Mouse (Mus musculus) Patski (cell line): ENCODE data around the gene Pik3cb. TPM values are rescaled to one million over a fixed set of nuclear protein-coding genes. Genes with fewer than 3 reads are reported as not detected.

Source experiments
- ATAC-seq: fragments of 100-300 bp; one replicate; pipeline ENCODE4 v1.8.0; 2021
- CTCF ChIA-PET: fragments of 350-600 bp; sonication (Branson Sonifier 250); formaldehyde crosslinking; loops from one replicate; lab custom pipeline; 2022; ENCODE audit warnings: inconsistent platforms; lab: Charles Lee
- POLR2A ChIA-PET: fragments of 350-600 bp; sonication (Branson Sonifier 250); formaldehyde crosslinking; loops from one replicate; lab custom pipeline; 2022; ENCODE audit warnings: antibody characterized with exemption, inconsistent platforms; lab: Charles Lee
- DNase-seq: peaks from one replicate; pipeline ENCODE4 v3.0.0-alpha.2; 2011; ENCODE audit warnings: low read depth, low spot score
- H3K27me3 ChIP-seq: fragments of 371-371 bp; one replicate; pipeline ENCODE4 v1.5.1; 2021
- CTCF ChIP-seq: fragments of 100-300 bp; IDR thresholded peaks from one replicate; pipeline ENCODE4 v1.5.1; 2021
- in situ Hi-C: fragments of 300-500 bp; cut with MboI; formaldehyde crosslinking; loops from 3 replicates; pipeline ENCODE4 v1.11.1; 2018; ENCODE audit warnings: low pct_unique_long_range_greater_than_20kb, mixed read lengths
- polyA plus RNA-seq: library from polyadenylated mRNA; unstranded; gene quantifications from one replicate; pipeline ENCODE4 v1.2.3, GENCODE M21; 2021

The Pik3cb gene
- polyA plus RNA-seq, 1 experiment from 2014 or later: 24.5 TPM

DNA sequence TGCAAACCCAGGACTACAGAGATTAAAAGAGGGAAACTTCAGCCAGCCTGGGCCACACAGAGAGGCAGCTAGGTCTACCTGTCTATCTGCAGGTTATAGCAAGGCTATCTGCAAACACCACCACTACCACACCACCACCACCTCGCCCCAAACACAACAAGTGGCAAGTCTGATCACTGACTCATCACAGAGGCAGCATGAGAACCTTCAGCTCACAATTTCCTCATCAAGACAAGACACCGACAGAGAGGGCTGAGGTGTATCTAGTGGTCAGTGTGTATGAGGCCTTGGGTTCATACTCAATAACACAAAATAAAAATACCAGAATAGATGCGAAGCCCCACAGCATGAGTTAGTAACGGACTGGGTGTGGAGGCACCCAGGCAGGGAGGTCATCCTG, 9.3 kb downstream of the Pik3cb start:
- no peak for TF ChIP-seq CTCF
- DNase-seq (no peak), ATAC-seq (no peak)
- ChIA-PET CTCF (interaction anchor here (1.1 to 1.5 kb wide), 2 partner anchors 25 to 111 kb away, joined by 3 to 5 read pairs; no protein-coding TSS in a partner anchor), POLR2A (no interaction called here)
- in situ Hi-C loops: no loop called here
- H3K27me3 ChIP-seq: no peaks in the 10 kb centered on the region

DNA sequence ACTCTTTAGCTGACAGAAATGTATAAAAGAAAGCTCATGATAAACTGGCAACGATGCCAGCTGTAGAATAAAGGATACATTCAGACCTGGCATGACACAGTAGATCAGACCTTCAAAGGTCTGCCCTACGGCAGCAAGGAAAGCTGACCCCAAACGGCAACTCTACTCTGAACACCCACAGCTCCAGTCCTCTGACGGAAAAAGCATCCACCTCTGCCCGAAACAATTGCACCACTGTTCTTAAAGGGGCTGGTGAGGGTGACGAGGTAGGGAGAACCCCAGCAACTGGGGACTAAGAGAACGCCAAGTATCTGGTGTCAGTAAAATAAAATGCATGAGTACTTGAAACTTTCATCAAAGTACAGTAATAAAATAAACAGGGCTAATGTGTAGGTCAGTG, 12.8 kb downstream of the Pik3cb start:
- in situ Hi-C loops: no loop called here
- ChIA-PET POLR2A (no interaction called here), CTCF (interaction anchor here (0.9 kb wide), 1 partner anchor 12 kb away, joined by 3 read pairs; no protein-coding TSS in a partner anchor)
- no peak for DNase-seq
- TF ChIP-seq CTCF: no peak
- H3K27me3 ChIP-seq: no peaks in the 10 kb centered on the region
- no peak for ATAC-seq

GRCm38 (mm10) chr9:99122749-99123148, 17.7 kb downstream of the Pik3cb start:
- ChIA-PET CTCF (interaction anchor here (2.0 kb wide), 1 partner anchor 19 kb away, joined by 6 read pairs; no protein-coding TSS in a partner anchor), POLR2A (interaction anchor here (0.6 kb wide), 1 partner anchor 13 kb away, joined by 3 read pairs; no protein-coding TSS in a partner anchor)
- in situ Hi-C loops: no loop called here
- no peak for TF ChIP-seq CTCF
- DNase-seq: no peak
- no peaks in the 10 kb centered on the region for H3K27me3 ChIP-seq
- ATAC-seq: no peak

- CTCF ChIA-PET: interaction anchor here (1.1 to 1.4 kb wide), 2 partner anchors 9 to 16 kb away, joined by 3 to 4 read pairs; no protein-coding TSS in a partner anchor
- in situ Hi-C loops: no loop called here
- no peaks in the 10 kb centered on the region for H3K27me3 ChIP-seq
- ATAC-seq (no peak), DNase-seq (no peak)
- POLR2A ChIA-PET: no interaction called here
- no peak for TF ChIP-seq CTCF
Measured at GRCm38 (mm10) chr9:99112409-99112808, 28.0 kb downstream of the Pik3cb start.

- no peak for TF ChIP-seq CTCF
- no peaks in the 10 kb centered on the region for H3K27me3 ChIP-seq
- no peak for ATAC-seq
- POLR2A ChIA-PET: no interaction called here
- DNase-seq: no peak
- CTCF ChIA-PET: no interaction called here
- in situ Hi-C loops: no loop called here
Measured at GRCm38 (mm10) chr9:99111085-99111484, 29.3 kb downstream of the Pik3cb start.

DNA sequence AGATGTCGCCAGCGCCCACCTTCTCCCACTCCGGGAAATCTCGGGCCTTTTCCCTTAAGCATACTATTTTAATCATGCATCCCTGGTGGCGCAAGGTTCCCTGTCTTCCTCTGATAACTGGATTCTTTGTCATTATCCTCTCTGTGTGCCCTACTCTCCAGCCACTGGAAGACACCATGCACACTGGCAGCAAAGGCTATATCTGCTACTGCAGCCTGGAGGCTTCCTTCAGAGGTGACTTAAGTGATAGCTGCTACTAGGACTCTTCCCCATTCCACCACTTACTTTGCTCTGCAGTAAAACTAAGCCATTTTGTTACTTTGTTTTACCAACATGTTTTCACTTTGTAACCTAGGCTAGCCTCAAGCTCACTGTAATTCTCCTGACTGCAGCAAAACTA, 30.2 kb downstream of the Pik3cb start:
- ChIA-PET POLR2A (interaction anchor here (1.3 kb wide), 1 partner anchor 11 kb away, joined by 3 read pairs; no protein-coding TSS in a partner anchor), CTCF (no interaction called here)
- DNase-seq (no peak), ATAC-seq (no peak)
- in situ Hi-C loops: no loop called here
- no peaks in the 10 kb centered on the region for H3K27me3 ChIP-seq
- TF ChIP-seq CTCF: no peak

GRCm38 (mm10) chr9:99109585-99109984, 30.8 kb downstream of the Pik3cb start:
- ChIA-PET CTCF (no interaction called here), POLR2A (interaction anchor here (1.3 kb wide), 1 partner anchor 11 kb away, joined by 3 read pairs; no protein-coding TSS in a partner anchor)
- ATAC-seq: no peak
- in situ Hi-C loops: no loop called here
- DNase-seq: no peak
- TF ChIP-seq CTCF: no peak
- H3K27me3 ChIP-seq: no peaks in the 10 kb centered on the region

DNA sequence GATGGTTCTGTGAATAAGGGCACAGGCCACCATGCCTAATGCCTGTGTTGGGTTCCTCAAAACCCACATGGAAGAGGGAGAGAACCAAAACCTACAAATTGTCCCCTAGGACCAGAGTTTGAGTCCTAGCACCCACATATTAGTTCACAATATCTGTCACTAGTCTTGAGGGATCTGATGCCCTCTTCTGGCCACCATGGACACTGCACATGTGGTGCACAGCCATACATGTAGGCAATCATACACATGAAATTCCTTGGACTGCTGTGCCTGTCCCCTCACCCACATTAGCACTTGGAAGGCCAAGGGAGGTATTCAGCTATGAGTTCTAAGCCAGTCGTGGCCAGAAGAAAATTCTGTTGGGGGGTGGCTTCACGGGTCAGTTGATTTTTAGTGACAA, 36.0 kb downstream of the Pik3cb start:
- peak; percentile 50 for TF ChIP-seq CTCF
- ATAC-seq: no peak

DNA sequence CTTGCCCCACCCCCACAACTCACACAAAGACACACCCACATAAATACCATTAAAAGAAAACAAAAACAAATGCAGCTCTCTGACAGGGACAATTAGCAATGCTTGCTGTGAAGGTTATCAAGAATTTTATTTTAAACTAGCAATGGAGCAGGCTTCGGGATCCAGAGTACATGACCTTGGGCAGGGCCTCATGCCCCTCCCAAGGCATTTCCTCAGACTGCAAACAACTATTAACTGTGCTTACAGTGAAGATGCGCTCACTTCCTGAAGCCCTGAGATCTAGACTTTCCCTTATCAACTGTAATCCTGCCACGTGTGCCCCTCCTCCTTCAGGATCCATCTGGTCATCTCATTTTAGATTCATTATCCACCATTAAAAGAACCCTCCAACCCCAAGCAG, 36.6 kb downstream of the Pik3cb start:
- in situ Hi-C loops: no loop called here
- ATAC-seq (no peak), DNase-seq (no peak)
- no peak for TF ChIP-seq CTCF
- H3K27me3 ChIP-seq: no peaks in the 10 kb centered on the region
- ChIA-PET POLR2A (no interaction called here), CTCF (interaction anchor here (1.2 to 1.8 kb wide), 3 partner anchors 11 to 23 kb away, joined by 3 to 6 read pairs (median 3); no protein-coding TSS in a partner anchor)

More for the DNA sequence above, 36.0 kb downstream of the Pik3cb start:
- in situ Hi-C loops: no loop called here
- no peaks in the 10 kb centered on the region for H3K27me3 ChIP-seq
- no peak for DNase-seq
- ChIA-PET POLR2A (no interaction called here), CTCF (interaction anchor here (1.2 to 1.8 kb wide), 3 partner anchors 10 to 24 kb away, joined by 3 to 6 read pairs (median 3); no protein-coding TSS in a partner anchor)

GRCm38 (mm10) chr9:99098482-99099129, 41.8 kb downstream of the Pik3cb start:
- in situ Hi-C loops: no loop called here
- CTCF ChIA-PET: interaction anchor here (0.6 to 3.5 kb wide), 4 partner anchors 9 to 140 kb away, joined by 3 to 14 read pairs (median 6); no protein-coding TSS in a partner anchor

DNA sequence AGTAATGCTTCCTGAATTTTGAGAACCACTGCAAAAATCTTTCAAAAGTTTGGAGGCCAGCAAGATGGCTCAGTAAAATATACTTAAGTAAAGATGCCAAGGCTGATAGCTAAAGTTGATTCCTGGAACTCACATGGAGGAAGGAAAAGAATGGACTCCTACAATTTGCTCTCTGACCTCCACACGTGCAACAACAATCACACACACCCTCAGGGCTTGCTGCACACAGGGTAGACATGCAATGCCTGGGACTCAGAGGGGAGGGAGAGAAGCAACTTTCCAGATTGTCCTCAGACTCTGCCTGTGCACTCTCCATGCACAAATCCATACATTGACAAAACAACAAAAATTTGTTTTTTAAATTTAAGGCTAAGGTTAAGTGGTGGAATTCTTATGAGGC, 42.8 kb downstream of the Pik3cb start:
- POLR2A ChIA-PET: no interaction called here
- no peak for TF ChIP-seq CTCF
- DNase-seq: no peak

More at GRCm38 (mm10) chr9:99098482-99099129, 41.8 kb downstream of the Pik3cb start:
- ATAC-seq (peak; percentile 93), DNase-seq (peak; percentile 39)
- H3K27me3 ChIP-seq: no peaks in the 10 kb centered on the region
- POLR2A ChIA-PET: no interaction called here
- no peak for TF ChIP-seq CTCF

More for the DNA sequence above, 42.8 kb downstream of the Pik3cb start:
- in situ Hi-C loops: no loop called here
- CTCF ChIA-PET: interaction anchor here (1.1 to 3.5 kb wide), 3 partner anchors 10 to 141 kb away, joined by 3 to 14 read pairs (median 7); no protein-coding TSS in a partner anchor
- no peak for ATAC-seq
- H3K27me3 ChIP-seq: no peaks in the 10 kb centered on the region
